Mouse (Mus musculus) testis, adult 2 months (tissue): ENCODE results near the gene Gm9887. TPM values are rescaled to one million over a fixed set of nuclear protein-coding genes. Genes with fewer than 3 reads are reported as not detected.
"Not testable (repeated sequence)": the region's sequence is repeated elsewhere in the genome, so short reads cannot be mapped to it uniquely, and the experiment has no call there.

ENCODE experiments used
- H3K27ac ChIP-seq: fragments of 200-500 bp; 2 replicates; pipeline ENCODE4 v1.5.1; 2012; ENCODE audit warnings: low read depth, low read length; ENCODE audit not compliant: control insufficient read depth, insufficient read depth
- H3K27me3 ChIP-seq: fragments of 200-500 bp; 2 replicates; pipeline ENCODE4 v1.6.1; 2012; ENCODE audit warnings: mild to moderate bottlenecking, low read length, moderate library complexity; ENCODE audit not compliant: control insufficient read depth, insufficient read depth
- H3K36me3 ChIP-seq: fragments of 200-500 bp; 2 replicates; pipeline ENCODE4 v1.6.1; 2012; ENCODE audit warnings: mild to moderate bottlenecking, low read length; ENCODE audit not compliant: control insufficient read depth, insufficient read depth
- H3K4me1 ChIP-seq: fragments of 200-500 bp; 2 replicates; pipeline ENCODE4 v1.6.1; 2012; ENCODE audit warnings: low read length; ENCODE audit not compliant: control insufficient read depth, insufficient read depth
- H3K4me3 ChIP-seq: fragments of 200-500 bp; 2 replicates; pipeline ENCODE4 v1.5.1; 2012; ENCODE audit warnings: low read depth, mild to moderate bottlenecking, low read length, moderate library complexity, mixed read lengths; ENCODE audit not compliant: control insufficient read depth
- CTCF ChIP-seq: fragments of 200-500 bp; IDR thresholded peaks from 2 replicates; pipeline ENCODE4 v1.5.1; 2012; ENCODE audit warnings: low read depth, mild to moderate bottlenecking, inconsistent platforms, low read length, moderate library complexity; ENCODE audit not compliant: control insufficient read depth, insufficient read depth, insufficient replicate concordance
- POLR2A ChIP-seq: fragments of 200-500 bp; IDR thresholded peaks from 2 replicates; pipeline ENCODE4 v1.6.1; 2012; ENCODE audit warnings: low read depth, mild to moderate bottlenecking, inconsistent platforms, low read length, moderate library complexity; ENCODE audit not compliant: control insufficient read depth
- polyA plus RNA-seq: library from polyadenylated mRNA; depleted of rRNA; stranded (reverse); fragments of >200 nt; gene quantifications from 2 replicates; pipeline ENCODE4 v1.2.3, GENCODE M21; 2012

The Gm9887 gene
- polyA plus RNA-seq, 1 experiment: 26.1 TPM

DNA sequence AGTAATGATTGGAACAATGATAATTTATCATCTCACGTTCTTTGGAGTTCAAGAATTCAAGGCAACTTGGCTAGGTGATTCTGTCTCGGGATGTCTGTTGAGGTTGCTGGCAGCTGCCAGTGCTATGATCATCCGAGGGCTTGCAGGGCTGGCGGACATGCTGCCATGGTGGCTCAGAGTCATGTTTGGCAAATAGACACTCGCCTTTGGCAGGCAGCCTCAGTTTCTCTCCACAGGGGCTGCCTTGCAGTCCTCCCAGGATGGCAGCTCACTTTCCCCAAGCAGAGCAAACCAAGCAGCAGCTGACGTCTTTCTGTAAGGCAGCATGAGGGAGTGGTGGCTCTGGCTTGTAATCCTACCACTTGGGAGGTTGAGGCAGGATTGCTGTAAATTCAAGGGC, 22.2 kb upstream of the Gm9887 start:
- TF ChIP-seq CTCF (no peak), POLR2A (no peak)
- Histone ChIP-seq H3K27ac (no peak overlapping the region), H3K4me1 (peaks cover 2% of the 10 kb centered on the region), H3K4me3 (no peak overlapping the region), H3K36me3 (no peaks in the 10 kb centered on the region), H3K27me3 (no peaks in the 10 kb centered on the region)

DNA sequence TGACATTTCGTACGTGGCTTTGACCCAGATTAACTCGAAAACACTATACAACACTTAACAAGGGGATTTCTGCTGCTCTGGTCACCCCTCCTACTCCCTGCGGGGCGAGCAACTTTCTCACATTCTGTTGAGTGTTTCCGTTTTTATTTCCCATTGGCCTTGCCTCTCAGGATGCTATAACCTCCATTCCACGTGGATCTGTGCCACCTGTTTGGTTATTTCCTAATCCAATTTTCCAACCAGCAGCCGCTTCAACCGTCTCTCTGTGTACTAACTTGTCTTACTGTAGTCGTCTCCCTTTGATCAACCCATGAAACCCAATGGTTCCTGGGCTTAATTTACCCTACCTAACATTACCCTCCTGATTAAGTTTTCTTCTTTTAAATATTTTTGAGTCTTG, 20.8 kb upstream of the Gm9887 start:
- no peak for TF ChIP-seq POLR2A
- no peak for TF ChIP-seq CTCF
- Histone ChIP-seq H3K27ac (no peak overlapping the region), H3K36me3 (no peaks in the 10 kb centered on the region), H3K4me1 (peaks cover 7% of the 10 kb centered on the region), H3K27me3 (no peaks in the 10 kb centered on the region), H3K4me3 (no peak overlapping the region)

DNA sequence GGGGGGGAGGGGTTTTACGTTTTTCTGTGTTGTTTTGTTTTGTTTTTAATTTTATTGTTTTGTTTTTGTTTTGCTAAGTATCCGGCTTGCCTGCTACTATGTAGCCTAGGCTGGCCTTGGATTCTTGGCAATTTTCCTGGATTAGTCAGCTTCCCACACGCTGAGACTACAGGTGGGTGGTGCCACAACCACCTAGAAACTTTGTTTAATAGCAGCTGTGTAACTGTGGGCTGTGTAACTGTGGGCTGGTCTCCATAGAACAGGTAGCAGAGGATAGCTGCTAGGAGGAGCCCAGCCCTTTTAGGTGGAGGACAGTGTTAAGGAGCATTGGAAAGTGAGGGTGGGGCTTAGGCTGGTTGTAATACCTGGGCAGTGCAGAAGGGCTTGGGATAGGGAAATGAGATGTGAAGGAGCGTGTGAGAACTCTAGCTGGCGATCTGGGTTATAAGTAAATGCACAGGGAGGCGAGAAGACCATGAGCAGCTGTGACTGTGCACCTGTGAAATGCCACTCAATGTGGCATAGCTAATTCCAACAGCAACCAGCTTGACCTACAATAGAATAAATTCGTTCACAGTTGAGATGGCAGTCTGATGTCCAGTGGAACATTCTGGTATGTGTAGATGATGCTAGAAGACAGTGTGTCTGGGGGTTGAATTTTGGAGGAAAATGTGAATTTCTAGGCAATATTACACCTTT, 17.9 kb upstream of the Gm9887 start:
- no peaks in the 10 kb centered on the region for H3K36me3 ChIP-seq
- no peaks in the 10 kb centered on the region for H3K27me3 ChIP-seq
- H3K27ac ChIP-seq: no peak overlapping the region
- H3K4me3 ChIP-seq: no peak overlapping the region
- TF ChIP-seq CTCF: no peak
- TF ChIP-seq POLR2A: no peak
- H3K4me1 ChIP-seq: peaks cover 8% of the 10 kb centered on the region

DNA sequence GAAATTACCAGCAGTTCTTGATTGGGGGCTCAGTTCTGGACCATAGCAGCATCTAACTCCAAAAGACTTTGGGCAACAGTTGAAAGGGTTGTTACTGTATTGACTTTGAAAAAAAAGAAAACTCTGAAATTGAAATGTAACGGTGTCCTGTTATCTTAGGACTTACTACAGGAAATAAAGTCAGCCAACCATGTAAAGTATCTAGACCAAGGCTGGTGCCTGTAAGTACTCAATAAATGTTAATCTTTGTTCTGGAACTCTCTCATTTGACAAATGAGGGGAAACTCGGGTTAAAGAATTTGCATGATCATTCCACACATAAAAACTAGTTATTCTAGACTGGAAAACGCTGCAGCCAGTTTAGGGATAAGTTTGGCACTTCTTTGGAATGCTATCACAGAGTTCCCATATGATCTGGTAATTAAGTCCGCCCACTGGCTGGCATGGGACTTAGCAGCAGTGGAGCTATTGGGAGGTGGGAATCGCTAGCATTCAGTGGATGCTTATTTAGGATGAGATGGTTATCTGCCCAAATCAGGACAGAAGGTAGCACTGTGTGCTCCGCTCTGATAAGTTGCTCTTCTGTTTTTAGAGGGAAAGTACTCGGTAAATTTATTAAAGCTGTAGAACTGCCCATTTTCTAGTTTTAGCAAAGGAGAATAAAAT, 17.1 kb upstream of the Gm9887 start:
- peaks cover 8% of the 10 kb centered on the region for H3K4me1 ChIP-seq
- H3K4me3 ChIP-seq: no peak overlapping the region
- H3K27me3 ChIP-seq: no peaks in the 10 kb centered on the region
- TF ChIP-seq CTCF (no peak), POLR2A (no peak)
- H3K36me3 ChIP-seq: no peaks in the 10 kb centered on the region
- H3K27ac ChIP-seq: no peak overlapping the region

DNA sequence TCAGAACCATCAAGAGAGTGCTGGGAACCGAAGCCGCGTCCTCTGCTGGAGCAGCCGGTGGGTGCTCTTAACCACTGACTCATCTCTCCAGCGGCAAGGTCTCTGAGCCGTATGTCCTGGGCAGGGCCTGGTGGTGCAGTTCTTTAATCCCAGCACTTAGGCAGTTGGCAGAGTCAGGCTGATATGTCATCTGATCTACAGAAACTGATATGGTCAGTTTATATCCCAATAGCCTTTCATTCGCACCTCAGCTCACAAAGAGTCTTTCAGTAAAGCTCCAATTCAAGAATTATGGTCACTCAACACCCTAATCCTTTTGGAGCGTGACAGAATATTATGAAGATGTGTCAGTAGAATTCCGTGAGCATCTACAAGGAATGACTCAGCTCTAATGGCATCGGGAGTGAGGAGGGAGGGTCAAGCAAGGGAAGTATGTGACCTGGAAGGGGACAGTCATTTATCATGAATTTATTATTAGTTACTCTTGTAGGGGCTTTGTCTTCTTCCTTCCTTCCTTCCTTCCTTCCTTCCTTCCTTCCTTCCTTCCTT, 16.1 kb upstream of the Gm9887 start:
- Histone ChIP-seq H3K36me3 (no peaks in the 10 kb centered on the region), H3K27me3 (no peaks in the 10 kb centered on the region), H3K4me3 (no peak overlapping the region), H3K27ac (no peak overlapping the region), H3K4me1 (peaks cover 8% of the 10 kb centered on the region)
- TF ChIP-seq CTCF: no peak
- no peak for TF ChIP-seq POLR2A

DNA sequence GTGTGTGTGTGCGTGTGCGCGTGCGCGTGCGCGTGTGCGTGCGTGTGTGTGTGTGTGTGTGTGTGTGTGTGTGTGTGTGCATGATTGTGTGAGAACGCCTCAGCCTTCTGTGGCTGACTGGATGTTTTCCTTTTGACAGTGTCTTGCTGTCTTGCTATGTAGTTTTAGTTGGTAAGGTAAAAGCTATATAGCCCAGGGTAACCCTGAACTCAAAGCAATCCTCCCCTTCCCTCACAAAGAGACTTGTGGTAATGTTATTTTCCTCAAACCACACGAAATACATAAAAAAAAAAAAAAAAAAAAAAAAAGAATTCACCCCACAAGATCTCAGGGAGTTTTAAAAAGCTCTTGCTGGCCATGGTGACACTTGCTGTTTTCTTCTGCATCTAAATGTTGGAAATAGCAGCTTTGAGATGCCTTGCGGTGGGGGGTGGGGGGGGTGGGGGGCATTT, 14.0 kb upstream of the Gm9887 start:
- not testable (repeated sequence) for H3K36me3 ChIP-seq, H3K4me3 ChIP-seq, H3K4me1 ChIP-seq, H3K27ac ChIP-seq, H3K27me3 ChIP-seq

DNA sequence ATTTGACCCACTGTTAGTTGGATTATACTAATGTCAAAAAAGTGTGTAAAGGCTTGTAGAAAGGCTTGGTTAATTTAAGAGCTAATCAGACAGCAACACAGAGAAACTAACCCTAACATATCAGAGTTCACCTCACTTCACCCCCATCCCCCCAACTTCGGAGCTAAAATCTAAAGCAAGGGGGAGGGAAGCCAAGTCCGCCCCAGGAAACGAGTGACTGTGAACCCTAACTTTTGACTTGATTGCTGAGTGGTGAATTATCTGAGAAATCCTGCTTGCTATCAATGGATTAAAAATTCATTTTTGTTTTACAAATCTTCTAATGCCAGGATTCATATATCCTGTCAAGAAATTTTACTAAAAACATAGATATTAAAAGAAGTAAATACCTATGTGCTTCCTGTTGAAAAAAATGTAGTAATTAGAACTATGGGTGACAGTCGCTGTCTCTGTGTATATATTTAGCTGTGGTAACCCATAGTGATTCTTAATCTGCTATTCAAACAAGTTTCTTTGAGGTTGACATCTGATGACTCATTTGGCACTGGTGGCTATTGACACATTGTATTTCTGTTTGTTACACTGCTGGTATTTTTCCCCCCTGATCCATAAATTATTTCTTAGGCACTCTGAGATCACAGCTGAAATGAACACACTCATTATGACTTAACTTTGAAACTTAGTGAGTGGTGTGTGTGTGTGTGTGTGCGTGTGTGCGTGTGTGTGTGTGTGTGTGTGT, 13.5 kb upstream of the Gm9887 start:
- Histone ChIP-seq H3K27ac (no peak overlapping the region), H3K27me3 (no peaks in the 10 kb centered on the region), H3K4me3 (no peak overlapping the region), H3K4me1 (peaks cover 6% of the 10 kb centered on the region), H3K36me3 (no peaks in the 10 kb centered on the region)
- TF ChIP-seq POLR2A (no peak), CTCF (no peak)
